Mouse (Mus musculus) limb, embryonic 15.5 days (tissue): ENCODE measurements around the gene Ier3. TPM values are rescaled to one million over a fixed set of nuclear protein-coding genes. Genes with fewer than 3 reads are reported as not detected.
A peak's percentile ranks its signal among the peaks of the same experiment; 100 is the strongest.

Experiments
- ATAC-seq: fragments of 200-750 bp; cut with Nextera tagmentation; 2 replicates; pipeline ENCODE4 v1.8.0; 2017; ENCODE audit warnings: low read depth, moderate TSS enrichment; ENCODE audit not compliant: insufficient number of reproducible peaks, low FRiP score, low TSS enrichment
- H3K27ac ChIP-seq: fragments of 300-500 bp; sonication (generic); 2 replicates; pipeline ENCODE4 v1.5.1; 2015; ENCODE audit warnings: moderate library complexity, mild to moderate bottlenecking, inconsistent platforms
- H3K27me3 ChIP-seq: fragments of 300-500 bp; sonication (generic); 2 replicates; pipeline ENCODE4 v1.6.1; 2015; ENCODE audit warnings: inconsistent platforms
- H3K36me3 ChIP-seq: fragments of 300-500 bp; sonication (generic); 2 replicates; pipeline ENCODE4 v1.6.1; 2015; ENCODE audit warnings: inconsistent platforms
- H3K4me1 ChIP-seq: fragments of 300-500 bp; sonication (generic); 2 replicates; pipeline ENCODE4 v1.6.1; 2015; ENCODE audit warnings: inconsistent platforms
- H3K4me2 ChIP-seq: fragments of 300-500 bp; sonication (generic); 2 replicates; pipeline ENCODE4 v1.6.1; 2015; ENCODE audit warnings: mild to moderate bottlenecking, inconsistent platforms
- H3K4me3 ChIP-seq: fragments of 300-500 bp; sonication (generic); 2 replicates; pipeline ENCODE4 v1.5.1; 2015; ENCODE audit warnings: mild to moderate bottlenecking, inconsistent platforms
- H3K9ac ChIP-seq: fragments of 300-500 bp; sonication (generic); 2 replicates; pipeline ENCODE4 v1.6.1; 2015; ENCODE audit warnings: inconsistent platforms
- H3K9me3 ChIP-seq: fragments of 300-500 bp; sonication (generic); 2 replicates; pipeline ENCODE4 v1.6.1; 2016; ENCODE audit warnings: inconsistent platforms
- WGBS: fragments of 180-500 bp; shearing (Covaris S2); methylation state at CpG from one replicate; pipeline ENCODE4 v1.1.7; 2015; 5-methylcytosine and 5-hydroxymethylcytosine counted together
- microRNA-seq: library from miRNA; unstranded; fragments of <30 nt; microRNA quantifications from one replicate; pipeline ENCODE4, GENCODE M21; 2016
- polyA plus RNA-seq: library from polyadenylated mRNA; unstranded; fragments of >200 nt; fragmentation: Nextera tagmentation; extraction: Ambion mirVana; gene quantifications from 2 replicates; pipeline ENCODE4 v1.2.1, GENCODE M21; 2015

Ier3 gene
- polyA plus RNA-seq, 1 experiment from 2014 or later: 23.2 TPM

DNA sequence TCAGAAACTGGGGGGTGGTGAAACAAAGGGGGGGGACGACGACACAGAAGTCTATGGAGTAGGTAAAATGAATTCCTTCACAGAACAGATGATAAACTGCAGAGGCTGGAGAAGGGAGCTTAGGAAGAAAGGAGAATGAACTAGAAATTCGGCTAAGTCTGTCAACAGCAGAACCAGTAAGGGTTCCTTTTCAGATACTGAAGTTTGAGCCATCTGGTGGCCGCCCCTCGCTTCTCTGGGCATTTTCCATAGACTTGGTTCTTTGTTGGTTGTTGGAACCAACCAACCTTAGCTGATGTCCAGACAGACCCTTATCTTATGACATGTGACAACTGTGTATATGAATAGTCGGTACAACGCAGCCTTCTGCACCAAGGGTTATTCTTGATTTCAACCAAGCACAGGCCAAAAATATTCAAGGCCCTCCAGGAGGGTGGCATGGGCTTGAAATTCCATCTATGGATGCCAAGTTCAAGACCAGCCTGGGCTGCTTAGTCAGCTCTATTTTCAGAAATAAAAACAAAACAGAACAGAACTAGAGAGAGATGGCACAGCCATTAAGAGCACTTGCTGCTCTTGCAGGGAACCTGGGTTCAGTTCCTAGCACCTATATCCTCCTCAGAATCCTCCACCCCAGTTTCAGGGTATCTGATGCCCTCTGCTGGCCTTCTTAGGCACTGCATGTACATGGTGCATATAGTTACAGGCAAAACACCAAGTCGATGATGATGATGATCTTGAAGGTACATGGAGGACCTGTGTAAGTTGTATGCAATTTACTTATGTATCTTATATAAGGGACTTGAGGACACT is 49.6 kb downstream of the Ier3 start:
- Histone ChIP-seq H3K9ac (no peak overlapping the region), H3K4me2 (peak overlapping the region; percentile 92; the same call in 1 of the 2 replicates), H3K27me3 (no peaks in the 10 kb centered on the region), H3K4me1 (peaks cover 55% of the 10 kb centered on the region), H3K9me3 (no peaks in the 10 kb centered on the region), H3K27ac (0 out of 2 replicates have a peak overlapping the region, but pooled peaks have one; percentile 97), H3K4me3 (peak overlapping the region; percentile 69), H3K36me3 (peaks cover 24% of the 10 kb centered on the region)
- 76% methylated on average over 8 of the region's 8 CpGs for WGBS
- no peak for ATAC-seq

Small RNAs within 50 kb of the gene (microRNA-seq; reads per million reads assigned to microRNA genes)
- gene Gm28033: 0.82 reads per million

Other genes with a start within 250 kb of the Ier3 start
- not detected in 2 replicates for gene Sfta2, start 220.1 kb upstream of the Ier3 start, polyA plus RNA-seq
- gene Gm9573, start 195.0 kb upstream of the Ier3 start, polyA plus RNA-seq: 0.14 and 0.33 TPM in 2 replicates
- 0.09 and 0.10 TPM in 2 replicates for gene Mucl3, start 178.0 kb upstream of the Ier3 start, polyA plus RNA-seq
- 14.3 and 14.4 TPM in 2 replicates for gene Vars2, start 154.1 kb upstream of the Ier3 start, polyA plus RNA-seq
- gene Gtf2h4, start 147.9 kb upstream of the Ier3 start, polyA plus RNA-seq: 36.2 and 42.2 TPM in 2 replicates
- gene Ddr1, start 117.1 kb upstream of the Ier3 start, polyA plus RNA-seq: 81.7 and 85.2 TPM in 2 replicates
- 60.2 and 70.9 TPM in 2 replicates for gene Flot1, start 1.5 kb downstream of the Ier3 start, polyA plus RNA-seq
- gene Tubb5, start 16.6 kb downstream of the Ier3 start, polyA plus RNA-seq: 811 and 833 TPM in 2 replicates
- gene Mdc1, start 19.8 kb downstream of the Ier3 start, polyA plus RNA-seq: 13.0 and 15.0 TPM in 2 replicates
- 55.5 and 59.0 TPM in 2 replicates for gene Nrm, start 39.6 kb downstream of the Ier3 start, polyA plus RNA-seq
- gene Ppp1r18, start 43.9 kb downstream of the Ier3 start, polyA plus RNA-seq: 24.8 and 28.8 TPM in 2 replicates
- gene Dhx16, start 58.1 kb downstream of the Ier3 start, polyA plus RNA-seq: 36.8 and 41.3 TPM in 2 replicates
- gene 2310061I04Rik, start 75.7 kb downstream of the Ier3 start, polyA plus RNA-seq: 18.0 and 23.0 TPM in 2 replicates
- 58.9 and 59.1 TPM in 2 replicates for gene Atat1, start 88.4 kb downstream of the Ier3 start, polyA plus RNA-seq
- 72.4 and 77.1 TPM in 2 replicates for gene Mrps18b, start 94.7 kb downstream of the Ier3 start, polyA plus RNA-seq
- 35.0 and 40.1 TPM in 2 replicates for gene Ppp1r10, start 94.8 kb downstream of the Ier3 start, polyA plus RNA-seq
- gene Abcf1, start 148.1 kb downstream of the Ier3 start, polyA plus RNA-seq: 84.7 and 84.9 TPM in 2 replicates
- 53.7 and 60.0 TPM in 2 replicates for gene Gnl1, start 158.2 kb downstream of the Ier3 start, polyA plus RNA-seq
- gene Prr3, start 158.6 kb downstream of the Ier3 start, polyA plus RNA-seq: 33.8 and 36.0 TPM in 2 replicates
- 2.8 and 2.9 TPM in 2 replicates for gene H2-T24, start 198.9 kb downstream of the Ier3 start, polyA plus RNA-seq
- 19.2 and 20.4 TPM in 2 replicates for gene H2-T23, start 211.2 kb downstream of the Ier3 start, polyA plus RNA-seq
- gene H2-T22, start 221.1 kb downstream of the Ier3 start, polyA plus RNA-seq: 29.0 and 32.3 TPM in 2 replicates
- not detected in 2 replicates for gene Gm6034, start 221.3 kb downstream of the Ier3 start, polyA plus RNA-seq
- gene Gm11127, start 236.7 kb downstream of the Ier3 start, polyA plus RNA-seq: not detected in 2 replicates